In genomic region chr10:110992047-110992431, GRCm38 (mm10) we compare ENCODE assay signal across 8 mouse cellular contexts. TPM values are rescaled to one million over a fixed set of nuclear protein-coding genes. Genes with fewer than 3 reads are reported as not detected.
DNase-seq lines count a peak whose midpoint lies in the region; ATAC-seq and TF ChIP-seq lines count a peak whose summit lies in the region.

No protein-coding gene starts in this region.

- no peak overlapping the region for H3K4me3 ChIP-seq in heart, postnatal 0 days (ENCODE audit: low read depth, low read length)
- H3K4me3 ChIP-seq in liver, adult 2 months (ENCODE audit: insufficient read depth, low read depth, low read length), result no peak overlapping the region
- H3K4me3 ChIP-seq in stomach, embryonic 15.5 days (replicated peaks), result no peak overlapping the region

- H3K9me3 ChIP-seq in heart, postnatal 0 days (replicated peaks; ENCODE audit: control insufficient read depth, low read length), result no peaks in the 10 kb centered on the region
- no peaks in the 10 kb centered on the region for H3K9me3 ChIP-seq in stomach, embryonic 15.5 days

- peak; percentile 41 to 43 for DNase-seq in cerebellum, postnatal 14 days
- DNase-seq in cerebellum, adult 8-10 months, result no peak
- DNase-seq in R1 (ENCODE audit: low read depth, low spot score), result peak; percentile 52
- DNase-seq in heart, postnatal 0 days (ENCODE audit: low spot score), result no peak
- DNase-seq in liver, adult 2 months (ENCODE audit: extremely low read depth, low read depth, low spot score), result peak; percentile 47
- no peak for DNase-seq in gastrocnemius, postnatal 14 days
- DNase-seq in urinary bladder, postnatal 36 days (ENCODE audit: low spot score in 2 of 2), result no peak

- peak; percentile 77 for ATAC-seq in heart, postnatal 0 days (ENCODE audit: insufficient read depth, low read depth)
- peak; percentile 50; the same call in 1 of the 2 replicates for ATAC-seq in stomach, embryonic 15.5 days (ENCODE audit: insufficient read depth, low FRiP score, low read depth)

- no peak overlapping the region for H3K4me2 ChIP-seq in heart, postnatal 0 days (ENCODE audit: low read depth, low read length)
- H3K4me2 ChIP-seq in stomach, embryonic 15.5 days, result no peak overlapping the region

- WGBS in heart, postnatal 0 days, result 21% methylated on average over 9 of the region's 9 CpGs
- WGBS in liver, adult 2 months, result 12% methylated on average over 9 of the region's 9 CpGs
- WGBS in stomach, embryonic 15.5 days, result 31% methylated on average over 9 of the region's 9 CpGs

- H3K27me3 ChIP-seq in heart, postnatal 0 days (ENCODE audit: control insufficient read depth, insufficient read depth, low read length), result no peaks in the 10 kb centered on the region
- H3K27me3 ChIP-seq in liver, adult 2 months (ENCODE audit: control insufficient read depth, insufficient read depth, low read length), result no peaks in the 10 kb centered on the region
- no peaks in the 10 kb centered on the region for H3K27me3 ChIP-seq in stomach, embryonic 15.5 days (replicated peaks)

- peaks cover 19% of the 10 kb centered on the region for H3K79me2 ChIP-seq in liver, adult 2 months (ENCODE audit: control insufficient read depth, insufficient read depth, low read length)

- intact Hi-C loops in gastrocnemius, postnatal 14 days (cut with DNase I; ENCODE audit: low total_unique reads), result no loop called here

- no peaks in the 10 kb centered on the region for H3K36me3 ChIP-seq in heart, postnatal 0 days (replicated peaks; ENCODE audit: control insufficient read depth, insufficient read depth, low read length)
- H3K36me3 ChIP-seq in liver, adult 2 months (ENCODE audit: control insufficient read depth, insufficient read depth, low read length), result no peaks in the 10 kb centered on the region
- H3K36me3 ChIP-seq in stomach, embryonic 15.5 days, result no peaks in the 10 kb centered on the region

- TF ChIP-seq EP300 in heart, postnatal 0 days (IDR thresholded peaks at IDR 0.05; ENCODE audit: low read depth), result no peak

- TF ChIP-seq POLR2A in liver, adult 2 months (IDR thresholded peaks at IDR 0.05; ENCODE audit: extremely low read depth, insufficient read depth, low read length), result no peak

- peak overlapping the region; percentile 4; the same call in 1 of the 2 replicates for H3K27ac ChIP-seq in heart, postnatal 0 days (ENCODE audit: low read depth)
- H3K27ac ChIP-seq in liver, adult 2 months (replicated peaks; ENCODE audit: insufficient read depth, low read depth, low read length), result no peak overlapping the region
- no peak overlapping the region for H3K27ac ChIP-seq in stomach, embryonic 15.5 days

- TF ChIP-seq CTCF in heart, postnatal 0 days (IDR thresholded peaks at IDR 0.05; ENCODE audit: low read depth), result no peak
- no peak for TF ChIP-seq CTCF in liver, adult 2 months (IDR thresholded peaks at IDR 0.05; ENCODE audit: low read depth, low read length)

- H3K4me1 ChIP-seq in heart, postnatal 0 days (ENCODE audit: control insufficient read depth, insufficient read depth), result peaks cover 3% of the 10 kb centered on the region
- peaks cover 8% of the 10 kb centered on the region for H3K4me1 ChIP-seq in liver, adult 2 months (ENCODE audit: control insufficient read depth, insufficient read depth, low read length)
- H3K4me1 ChIP-seq in stomach, embryonic 15.5 days, result no peaks in the 10 kb centered on the region

- no peak overlapping the region for H3K9ac ChIP-seq in heart, postnatal 0 days (replicated peaks; ENCODE audit: low read depth, low read length)
- no peak overlapping the region; the same call in 1 of the 2 replicates for H3K9ac ChIP-seq in liver, adult 2 months (ENCODE audit: low read depth, low read length)
- no peak overlapping the region for H3K9ac ChIP-seq in stomach, embryonic 15.5 days

RNA-seq across cellular contexts. Expression of gene Zdhhc17, which starts 17.9 kb away (rescaled TPM):
- total RNA-seq in heart, postnatal 0 days (2014; rRNA removed; ENCODE audit: low replicate concordance), result 26.8 and 35.5 TPM in 2 replicates
- 11.5 and 14.9 TPM in 2 replicates for polyA plus RNA-seq in heart, postnatal 0 days (2015; fragmentation: Nextera tagmentation; extraction: Ambion mirVana)
- total RNA-seq in liver, adult 2 months (2014; rRNA removed), result 17.7 and 20.0 TPM in 2 replicates
- polyA plus RNA-seq in liver, adult 2 months (2012; rRNA removed), result 4.1 and 6.3 TPM in 2 replicates
- polyA plus RNA-seq in stomach, embryonic 15.5 days (2015; fragmentation: Nextera tagmentation; extraction: Ambion mirVana), result 17.5 and 17.6 TPM in 2 replicates
- total RNA-seq in gastrocnemius, postnatal 14 days (2021), result 10 to 100 TPM; 20.7 to 22.6 TPM

Comparison
In these comparisons a context has a peak if more than half of its experiments do, and no peak if none do; other contexts are left out.
1. DNase-seq: peak in cerebellum, postnatal 14 days (2 of 2), R1 (single experiment) and liver, adult 2 months (single experiment); none in cerebellum, adult 8-10 months (single experiment), heart, postnatal 0 days (single experiment), gastrocnemius, postnatal 14 days (single experiment) and urinary bladder, postnatal 36 days (0 of 2).